Mouse (Mus musculus): Measurements from ENCODE around the gene Car12.

Gene Car12

DNA sequence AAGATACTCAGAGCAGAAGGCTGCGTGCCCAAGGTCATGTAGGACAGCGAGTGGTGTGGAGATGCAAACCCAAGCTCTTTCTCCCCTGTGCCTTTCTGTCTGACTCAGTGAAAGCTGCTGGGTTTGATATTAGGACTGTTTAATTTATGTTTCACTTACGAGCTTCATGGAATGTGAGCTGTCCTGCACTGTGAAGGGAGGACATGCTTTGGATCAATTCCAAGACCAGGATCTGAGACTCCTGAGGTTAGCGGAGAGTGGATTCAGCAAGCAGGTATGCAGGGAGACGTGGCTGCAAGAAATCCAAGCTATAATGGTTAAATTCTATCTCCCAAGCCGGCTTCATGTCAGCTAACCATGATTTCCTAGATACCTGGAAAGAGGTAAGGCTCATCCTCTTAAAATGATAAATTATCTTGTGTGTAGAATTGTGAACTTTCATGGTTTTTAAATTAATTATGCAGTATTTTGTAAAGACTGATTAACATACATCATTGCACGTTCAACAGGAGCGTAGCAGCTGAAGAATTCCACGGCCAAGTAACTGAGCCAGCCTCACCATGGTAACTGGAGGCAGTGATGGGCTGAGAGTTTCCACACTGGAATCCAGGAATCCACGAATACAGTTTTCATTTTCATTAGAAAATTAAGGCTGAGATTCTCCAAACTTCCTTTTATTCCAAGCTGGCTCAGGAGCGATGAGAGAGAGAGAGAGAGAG lies 5.3 kb upstream of the Car12 start:
- in situ Hi-C loops (cut with MboI; ENCODE audit: unreplicated experiment in 2 of 2) = loop anchor here (5.0 to 25.0 kb wide), 7 partner anchors 61 to 571 kb away; partner anchors contain the start of genes Ciao2a (in 1 of the 2) and Snx1 (in 1 of the 2)

GRCm38 (mm10) chr9:66708816-66709555 lies 4.5 kb upstream of the Car12 start:
- in situ Hi-C loops (cut with MboI; ENCODE audit: unreplicated experiment in 2 of 2) = loop anchor here (5.0 to 25.0 kb wide), 7 partner anchors 62 to 572 kb away; partner anchors contain the start of genes Ciao2a (in 1 of the 2) and Snx1 (in 1 of the 2)

GRCm38 (mm10) chr9:66710626-66711025 lies 2.9 kb upstream of the Car12 start:
- in situ Hi-C loops (cut with MboI; ENCODE audit: unreplicated experiment in 2 of 2) = loop anchor here (10.0 to 25.0 kb wide), 3 partner anchors 224 to 573 kb away; partner anchors contain the start of genes Ciao2a (in 1 of the 2), Lactb (in 1 of the 2) and Snx1 (in 1 of the 2)

DNA sequence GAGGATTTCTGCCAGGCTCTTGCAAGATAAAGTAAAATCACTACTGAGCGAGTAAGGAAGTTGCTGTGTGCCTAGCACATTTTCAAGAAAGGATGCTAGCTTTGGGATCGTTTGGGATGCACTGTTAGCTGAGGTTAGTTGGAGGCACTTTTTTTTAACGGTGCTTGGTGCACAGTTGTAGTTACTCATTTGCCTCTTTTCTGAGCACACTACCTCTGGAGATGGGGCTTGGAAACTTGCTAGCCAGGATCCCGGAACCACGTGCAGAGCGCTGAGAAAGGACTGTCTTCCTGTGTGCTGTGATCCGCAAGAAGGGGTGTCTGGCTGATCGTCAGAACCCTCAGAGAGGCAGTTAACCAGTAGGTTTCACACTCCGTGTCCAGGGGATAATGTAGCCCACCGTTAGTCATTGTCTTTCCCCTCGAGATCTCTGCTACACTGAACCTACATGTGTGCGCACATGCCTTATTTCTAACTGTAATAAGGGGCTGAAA lies 583 bp downstream of the Car12 start:
- in situ Hi-C loops (cut with MboI; ENCODE audit: unreplicated experiment in 2 of 2) = loop anchor here (10.0 to 25.0 kb wide), 3 partner anchors 221 to 577 kb away; partner anchors contain the start of genes Ciao2a (in 1 of the 2), Lactb (in 1 of the 2) and Snx1 (in 1 of the 2)

DNA sequence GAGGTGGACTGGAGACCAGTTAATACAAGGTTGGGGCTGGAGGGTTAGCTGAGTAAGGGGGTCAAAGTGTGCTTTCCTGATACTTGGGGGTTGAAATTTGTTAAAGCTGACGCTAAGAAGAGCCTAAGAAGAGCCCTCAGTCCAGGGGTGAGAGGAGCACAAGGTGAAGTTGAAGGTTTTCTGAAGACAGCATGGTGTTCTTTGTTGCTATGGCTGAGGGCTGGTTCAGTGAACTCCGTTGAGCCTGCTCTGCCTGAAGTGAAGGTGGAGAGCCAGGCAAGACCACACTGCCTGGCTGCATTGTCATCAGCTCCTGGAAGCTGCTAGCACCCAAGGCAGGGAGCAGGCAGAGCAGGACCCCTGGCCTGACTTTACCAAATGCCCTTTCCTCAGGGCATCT lies 1.9 kb downstream of the Car12 start:
- in situ Hi-C loops (cut with MboI; ENCODE audit: unreplicated experiment in 2 of 2) = loop anchor here (10.0 to 25.0 kb wide), 3 partner anchors 219 to 578 kb away; partner anchors contain the start of genes Ciao2a (in 1 of the 2), Lactb (in 1 of the 2) and Snx1 (in 1 of the 2)

GRCm38 (mm10) chr9:66716533-66716932 lies 3.0 kb downstream of the Car12 start:
- in situ Hi-C loops (cut with MboI; ENCODE audit: unreplicated experiment in 2 of 2) = loop anchor here (10.0 to 25.0 kb wide), 3 partner anchors 218 to 579 kb away; partner anchors contain the start of genes Ciao2a (in 1 of the 2), Lactb (in 1 of the 2) and Snx1 (in 1 of the 2)

- in situ Hi-C loops (cut with MboI; ENCODE audit: unreplicated experiment in 2 of 2) = loop anchor here in 1 of 2 experiments (25.0 kb wide), 1 partner anchor 584 kb away; the partner anchor contains the start of genes Ciao2a and Snx1
These were observed 7.4 kb downstream of the Car12 start for GRCm38 (mm10) chr9:66720686-66721450.

GRCm38 (mm10) chr9:66722187-66722868 lies 8.8 kb downstream of the Car12 start:
- in situ Hi-C loops (cut with MboI; ENCODE audit: unreplicated experiment in 2 of 2) = loop anchor here in 1 of 2 experiments (25.0 kb wide), 1 partner anchor 585 kb away; the partner anchor contains the start of genes Ciao2a and Snx1

- in situ Hi-C loops (cut with MboI; ENCODE audit: unreplicated experiment in 2 of 2) = loop anchor here in 1 of 2 experiments (25.0 kb wide), 1 partner anchor 586 kb away; the partner anchor contains the start of genes Ciao2a and Snx1
These were observed 9.4 kb downstream of the Car12 start for GRCm38 (mm10) chr9:66722869-66723272.

DNA sequence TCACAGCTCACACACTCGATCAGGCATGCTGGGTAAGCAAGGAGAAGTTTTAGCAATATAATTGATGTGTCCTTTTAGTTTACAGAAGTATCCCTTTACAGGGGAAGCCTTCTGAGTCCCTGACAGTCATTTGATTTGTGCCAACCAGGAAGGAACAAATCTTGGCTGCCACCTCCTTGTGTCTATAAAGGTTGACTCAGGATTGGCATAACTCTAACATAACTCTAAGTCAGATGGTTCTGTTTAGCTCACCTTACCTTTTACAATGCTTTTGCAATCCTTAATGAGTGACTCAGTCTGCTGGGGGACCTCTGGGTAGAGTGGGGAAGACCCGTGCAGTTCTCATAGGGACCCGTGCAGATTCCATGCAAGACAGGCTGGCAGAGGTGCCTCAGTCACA lies 12.1 kb downstream of the Car12 start:
- in situ Hi-C loops (cut with MboI; ENCODE audit: unreplicated experiment in 2 of 2) = no loop called here

GRCm38 (mm10) chr9:66727333-66727732 lies 13.8 kb downstream of the Car12 start:
- in situ Hi-C loops (cut with MboI; ENCODE audit: unreplicated experiment in 2 of 2) = no loop called here

GRCm38 (mm10) chr9:66730556-66730955 lies 17.1 kb downstream of the Car12 start:
- in situ Hi-C loops (cut with MboI; ENCODE audit: unreplicated experiment in 2 of 2) = no loop called here

- in situ Hi-C loops (cut with MboI; ENCODE audit: unreplicated experiment in 2 of 2) = no loop called here
These were observed 17.8 kb downstream of the Car12 start for GRCm38 (mm10) chr9:66731284-66731683.

- in situ Hi-C loops (cut with MboI; ENCODE audit: unreplicated experiment in 2 of 2) = no loop called here
These were observed 19.6 kb downstream of the Car12 start for GRCm38 (mm10) chr9:66732791-66733691.

DNA sequence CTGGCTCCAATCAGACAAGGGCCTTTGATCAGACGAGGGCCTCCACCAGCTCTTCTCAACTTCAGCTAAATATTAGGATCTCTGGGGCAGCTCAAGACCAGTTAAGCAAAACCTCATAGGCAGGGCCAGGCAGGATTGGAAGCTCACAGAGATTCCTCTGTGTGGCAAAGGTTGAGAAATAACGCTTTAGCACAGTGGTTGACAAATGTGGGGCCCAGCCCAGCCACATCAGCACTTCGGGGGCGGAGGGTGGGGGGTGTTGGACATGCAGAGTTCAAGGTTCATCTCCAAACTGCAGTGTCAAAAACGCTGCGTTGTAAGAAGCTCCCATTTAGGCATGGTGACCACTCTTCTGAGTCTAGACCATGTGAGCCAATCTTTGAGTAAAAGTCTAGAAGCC lies 21.1 kb downstream of the Car12 start:
- in situ Hi-C loops (cut with MboI; ENCODE audit: unreplicated experiment in 2 of 2) = no loop called here

GRCm38 (mm10) chr9:66735122-66735521 lies 21.6 kb downstream of the Car12 start:
- in situ Hi-C loops (cut with MboI; ENCODE audit: unreplicated experiment in 2 of 2) = no loop called here

GRCm38 (mm10) chr9:66736016-66736415 lies 22.5 kb downstream of the Car12 start:
- in situ Hi-C loops (cut with MboI; ENCODE audit: unreplicated experiment in 2 of 2) = no loop called here

GRCm38 (mm10) chr9:66736551-66736950 lies 23.1 kb downstream of the Car12 start:
- in situ Hi-C loops (cut with MboI; ENCODE audit: unreplicated experiment in 2 of 2) = no loop called here

Data from v-Abl transformed pro-B cells (cell line).